Mouse (Mus musculus) hindbrain, postnatal 0 days (tissue): ENCODE results near the gene Mptx2. TPM values are rescaled to one million over a fixed set of nuclear protein-coding genes. Genes with fewer than 3 reads are reported as not detected.
"Not testable (repeated sequence)": the region's sequence is repeated elsewhere in the genome, so short reads cannot be mapped to it uniquely, and the experiment has no call there.

Experiments used
- ATAC-seq: fragments of 200-750 bp; cut with Nextera tagmentation; 2 replicates; pipeline ENCODE4 v1.8.0; 2017; ENCODE audit warnings: mild to moderate bottlenecking, moderate TSS enrichment, moderate library complexity
- DNase-seq: peaks from one replicate; pipeline ENCODE4 v3.0.0-alpha.2; 2015; ENCODE audit warnings: low spot score
- H3K27ac ChIP-seq: fragments of 300-500 bp; sonication (generic); 2 replicates; pipeline ENCODE4 v1.5.1; 2014; ENCODE audit warnings: mild to moderate bottlenecking
- H3K27me3 ChIP-seq: fragments of 300-500 bp; sonication (generic); 2 replicates; pipeline ENCODE4 v1.6.1; 2014; ENCODE audit warnings: low read length, mixed read lengths; ENCODE audit not compliant: insufficient read depth
- H3K36me3 ChIP-seq: fragments of 300-500 bp; sonication (generic); 2 replicates; pipeline ENCODE4 v1.6.1; 2014; ENCODE audit warnings: low read length, mixed read lengths; ENCODE audit not compliant: insufficient read depth
- H3K4me1 ChIP-seq: fragments of 300-500 bp; sonication (generic); 2 replicates; pipeline ENCODE4 v1.6.1; 2014; ENCODE audit warnings: antibody characterized with exemption, low read length, mixed read lengths; ENCODE audit not compliant: insufficient read depth
- H3K4me2 ChIP-seq: fragments of 300-500 bp; sonication (generic); 2 replicates; pipeline ENCODE4 v1.6.1; 2014; ENCODE audit warnings: low read depth, mild to moderate bottlenecking, low read length, moderate library complexity, mixed read lengths
- H3K4me3 ChIP-seq: fragments of 300-500 bp; sonication (generic); 2 replicates; pipeline ENCODE4 v1.5.1; 2014; ENCODE audit warnings: low read length
- H3K9ac ChIP-seq: fragments of 300-500 bp; sonication (generic); replicated peaks from 2 replicates; pipeline ENCODE4 v1.6.1; 2014; ENCODE audit warnings: mild to moderate bottlenecking, low read length, moderate library complexity, mixed read lengths
- H3K9me3 ChIP-seq: fragments of 300-500 bp; sonication (generic); 2 replicates; pipeline ENCODE4 v1.6.1; 2016; ENCODE audit warnings: low read length, mixed read lengths
- CTCF ChIP-seq: IDR thresholded peaks from 2 replicates; pipeline ENCODE4 v1.5.1; 2016; ENCODE audit warnings: antibody characterized with exemption, control low read depth, low read depth
- WGBS: fragments of 180-500 bp; shearing (Covaris S2); extraction: QIAGEN DNeasy Blood & Tissue Kit; methylation state at CpG from one replicate; pipeline ENCODE4 v1.1.7; 2014; 5-methylcytosine and 5-hydroxymethylcytosine counted together
- polyA plus RNA-seq: library from polyadenylated mRNA; unstranded; fragments of >200 nt; fragmentation: Nextera tagmentation; extraction: Ambion mirVana; gene quantifications from 2 replicates; pipeline ENCODE4 v1.2.1, GENCODE M21; 2015
- total RNA-seq: library from RNA; depleted of rRNA; stranded (reverse); fragments of >200 nt; gene quantifications from 2 replicates; pipeline ENCODE4 v1.2.3, GENCODE M21; 2014

Gene Mptx2
- total and polyA plus RNA-seq, 2 experiments from 2014 or later: not detected

GRCm38 (mm10) chr1:173317925-173318477 lies 40.4 kb upstream of the Mptx2 start:
- DNase-seq: no peak
- Histone ChIP-seq H3K36me3 (no peaks in the 10 kb centered on the region), H3K9ac (no peak overlapping the region), H3K4me1 (no peaks in the 10 kb centered on the region), H3K27ac (no peak overlapping the region), H3K4me3 (no peak overlapping the region), H3K27me3 (no peaks in the 10 kb centered on the region), H3K4me2 (no peak overlapping the region), H3K9me3 (no peaks in the 10 kb centered on the region)
- WGBS: 92% methylated on average over 2 of the region's 2 CpGs
- no peak for ATAC-seq
- no peak for TF ChIP-seq CTCF

DNA sequence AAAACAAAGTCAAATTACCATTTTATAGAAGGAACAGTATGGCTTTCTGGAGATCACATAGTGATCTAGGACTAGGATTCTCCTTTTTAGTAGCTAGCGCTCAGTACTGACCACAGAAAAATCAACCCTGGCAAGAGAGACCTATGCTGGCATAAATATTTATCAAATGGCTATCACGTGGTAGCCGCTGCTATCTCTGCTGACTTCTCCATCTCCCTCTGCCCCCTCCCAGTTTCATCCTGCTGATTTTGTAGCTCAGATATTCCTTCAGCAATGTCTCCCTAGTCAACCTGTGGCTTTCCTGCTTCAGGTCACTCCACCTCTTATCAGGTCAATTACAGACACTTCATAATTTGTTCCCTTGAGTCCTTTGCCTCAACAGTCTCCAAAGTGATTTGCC lies 38.1 kb upstream of the Mptx2 start:
- DNase-seq (no peak), ATAC-seq (no peak)
- 84% methylated on average over 3 of the region's 3 CpGs for WGBS
- Histone ChIP-seq H3K36me3 (no peaks in the 10 kb centered on the region), H3K9ac (no peak overlapping the region), H3K27me3 (no peaks in the 10 kb centered on the region), H3K27ac (no peak overlapping the region), H3K9me3 (no peaks in the 10 kb centered on the region), H3K4me3 (no peak overlapping the region), H3K4me2 (no peak overlapping the region), H3K4me1 (no peaks in the 10 kb centered on the region)
- no peak for TF ChIP-seq CTCF

- not testable (repeated sequence) for H3K9ac ChIP-seq, ATAC-seq, H3K27ac ChIP-seq, DNase-seq, H3K9me3 ChIP-seq, H3K4me2 ChIP-seq, H3K27me3 ChIP-seq, H3K4me1 ChIP-seq, H3K36me3 ChIP-seq, H3K4me3 ChIP-seq
- 84% methylated on average over 7 of the region's 7 CpGs for WGBS
Measured at GRCm38 (mm10) chr1:173313535-173314050, 36.0 kb upstream of the Mptx2 start.

DNA sequence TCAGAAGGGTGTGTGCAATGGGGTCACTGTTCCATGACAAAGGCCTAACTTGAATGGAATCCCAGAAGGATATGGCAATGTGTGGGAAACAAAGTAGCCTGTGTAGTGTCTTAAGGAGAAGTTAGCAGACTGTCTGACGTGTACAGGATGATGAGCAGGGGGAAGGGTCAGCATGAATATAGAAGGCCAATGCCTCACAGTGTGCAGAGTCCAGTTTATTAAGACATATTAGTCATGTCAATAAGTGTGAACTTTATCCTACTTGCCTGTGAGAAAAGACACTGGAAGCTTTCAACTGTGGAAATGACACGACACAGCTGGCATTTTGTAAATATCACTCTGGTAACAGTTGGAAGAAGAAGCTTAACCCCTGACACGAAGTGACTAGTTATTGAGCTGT lies 25.2 kb upstream of the Mptx2 start:
- WGBS: 50% methylated on average over 3 of the region's 3 CpGs

GRCm38 (mm10) chr1:173265701-173266100 lies 11.9 kb downstream of the Mptx2 start, which contains the start of gene Olfr418:
TSS of gene Olfr418 (plus strand) at chr1:173266001.
- no peaks in the 10 kb centered on the region for H3K4me1 ChIP-seq
- TF ChIP-seq CTCF: no peak
- H3K9ac ChIP-seq: no peak within 1 kb of the TSS
- H3K9me3 ChIP-seq: no peaks in the 10 kb centered on the region
- H3K27me3 ChIP-seq: no peaks in the 10 kb centered on the region
- no peak within 1 kb of the TSS for H3K4me2 ChIP-seq
- H3K36me3 ChIP-seq: no peaks in the 10 kb centered on the region
- no peak within 1 kb of the TSS for H3K4me3 ChIP-seq
- no peak for ATAC-seq
- no peak within 1 kb of the TSS for H3K27ac ChIP-seq
- DNase-seq: no peak

More for the DNA sequence above, 25.2 kb upstream of the Mptx2 start:
- not testable (repeated sequence) for H3K9me3 ChIP-seq, H3K27me3 ChIP-seq, DNase-seq, H3K27ac ChIP-seq, H3K4me2 ChIP-seq, H3K9ac ChIP-seq, H3K4me3 ChIP-seq, H3K4me1 ChIP-seq, ATAC-seq, H3K36me3 ChIP-seq

- H3K4me3 ChIP-seq: no peak overlapping the region
- H3K36me3 ChIP-seq: no peaks in the 10 kb centered on the region
- WGBS: 96% methylated on average over 3 of the region's 3 CpGs
- H3K9ac ChIP-seq: no peak overlapping the region
- H3K9me3 ChIP-seq: no peaks in the 10 kb centered on the region
- no peaks in the 10 kb centered on the region for H3K4me1 ChIP-seq
- ATAC-seq: no peak
- no peak overlapping the region for H3K4me2 ChIP-seq
- no peak for DNase-seq
- H3K27me3 ChIP-seq: no peaks in the 10 kb centered on the region
- no peak overlapping the region for H3K27ac ChIP-seq
- TF ChIP-seq CTCF: no peak
Measured at GRCm38 (mm10) chr1:173249888-173250287, 27.7 kb downstream of the Mptx2 start.

DNA sequence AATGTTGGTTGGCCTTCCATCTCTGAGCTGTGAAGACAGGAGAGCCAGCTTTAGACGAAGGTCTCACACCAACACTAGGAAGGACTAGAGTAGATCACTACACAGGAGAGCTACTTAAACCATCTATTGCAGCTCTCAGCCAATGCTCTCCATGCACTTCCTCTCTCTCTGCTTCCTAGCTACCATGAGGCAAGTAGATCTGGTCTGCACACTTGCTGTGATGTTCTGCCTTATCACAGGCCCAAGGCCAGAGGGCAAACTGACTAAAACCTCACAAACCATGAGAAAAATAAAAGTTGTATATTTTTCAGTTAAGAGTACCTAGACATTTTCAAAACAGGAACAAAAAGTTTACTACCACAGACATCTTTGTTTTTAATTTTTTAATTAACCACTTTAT lies 40.6 kb downstream of the Mptx2 start:
- not testable (repeated sequence) for H3K36me3 ChIP-seq, DNase-seq, H3K27me3 ChIP-seq, H3K4me3 ChIP-seq, H3K4me1 ChIP-seq, H3K4me2 ChIP-seq, H3K9ac ChIP-seq, H3K9me3 ChIP-seq, H3K27ac ChIP-seq, ATAC-seq
- WGBS: 86% methylated on average over 1 of the region's 1 CpGs
